Mouse (Mus musculus) yolk sac, embryonic 10.5 days (tissue): Measurements from ENCODE around the gene Cyb5r3.

Source experiments
- DNase-seq: peaks from one replicate; pipeline ENCODE4 v3.0.0-alpha.2; 2017; ENCODE audit warnings: low spot score

The Cyb5r3 gene

DNA sequence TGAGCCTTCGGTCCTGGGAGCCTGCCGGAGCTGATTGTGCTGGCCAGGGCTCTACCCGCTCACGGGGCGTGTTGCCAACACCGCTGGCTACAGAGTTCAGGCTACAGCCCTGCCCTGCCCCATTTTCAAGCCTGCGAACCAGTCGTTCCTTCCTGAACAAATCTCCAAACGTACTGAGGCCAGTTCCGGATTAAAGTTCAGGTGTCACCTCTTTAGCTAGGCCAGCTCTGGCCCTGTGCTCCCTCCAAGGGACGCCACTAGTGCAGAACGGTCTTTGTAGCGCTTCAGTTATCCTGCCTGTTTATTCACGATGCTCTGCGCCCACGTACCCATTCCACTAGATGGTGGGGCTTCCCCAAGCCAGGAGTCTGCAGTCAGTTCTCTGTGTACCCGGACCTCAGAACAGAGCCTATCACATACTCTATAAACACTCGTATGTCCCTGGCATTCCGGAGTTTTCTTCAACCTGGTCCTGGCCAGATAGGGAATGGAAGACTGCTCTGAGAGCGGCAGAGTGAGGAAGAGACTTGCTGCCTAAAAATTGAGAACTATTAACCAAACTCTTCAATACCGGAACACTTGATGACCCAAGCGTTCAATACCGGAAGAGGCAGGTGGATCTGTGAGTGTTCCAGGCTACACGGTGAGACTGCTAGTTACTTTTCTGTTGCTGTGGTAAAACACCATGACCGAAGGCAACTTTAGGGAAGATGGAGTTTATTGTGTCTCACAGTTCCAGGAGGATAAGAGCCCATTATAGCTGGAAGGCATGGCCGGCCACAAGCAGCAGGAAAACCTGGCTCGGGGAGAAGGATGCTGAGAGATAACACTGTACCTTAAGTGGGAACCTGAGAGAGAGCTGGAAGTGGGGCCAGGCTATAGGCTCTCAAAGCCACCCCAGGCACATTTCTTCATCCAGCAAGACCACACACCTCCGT is at the start of gene Cyb5r3:
Cyb5r3 (minus strand) TSS at position 101 of the 938 bp plus-strand sequence.
- no peak for DNase-seq

DNA sequence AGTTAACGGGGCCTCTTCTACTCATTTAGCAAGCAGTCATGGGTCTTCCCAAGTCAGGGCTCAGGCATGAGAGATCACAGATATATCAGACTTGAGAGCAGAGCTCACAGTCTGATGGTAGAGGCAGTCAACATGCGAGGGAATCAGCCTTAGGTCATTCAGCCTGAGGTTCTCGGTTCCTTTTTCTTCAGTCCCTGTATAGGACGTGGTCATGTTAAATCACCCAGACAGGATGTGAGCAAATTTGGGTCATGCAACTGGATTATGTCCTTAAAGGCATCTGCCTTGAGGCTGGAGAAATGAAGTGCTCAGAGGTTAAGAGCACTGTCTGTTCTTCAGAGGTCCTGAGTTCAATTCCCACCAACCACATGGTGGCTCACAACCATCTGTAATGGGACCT is 49.3 kb upstream of the Cyb5r3 start:
- no peak for DNase-seq

- DNase-seq, result peak; percentile 78
Observed at GRCm38 (mm10) chr15:83220368-83221013, 48.1 kb upstream of the Cyb5r3 start.

DNA sequence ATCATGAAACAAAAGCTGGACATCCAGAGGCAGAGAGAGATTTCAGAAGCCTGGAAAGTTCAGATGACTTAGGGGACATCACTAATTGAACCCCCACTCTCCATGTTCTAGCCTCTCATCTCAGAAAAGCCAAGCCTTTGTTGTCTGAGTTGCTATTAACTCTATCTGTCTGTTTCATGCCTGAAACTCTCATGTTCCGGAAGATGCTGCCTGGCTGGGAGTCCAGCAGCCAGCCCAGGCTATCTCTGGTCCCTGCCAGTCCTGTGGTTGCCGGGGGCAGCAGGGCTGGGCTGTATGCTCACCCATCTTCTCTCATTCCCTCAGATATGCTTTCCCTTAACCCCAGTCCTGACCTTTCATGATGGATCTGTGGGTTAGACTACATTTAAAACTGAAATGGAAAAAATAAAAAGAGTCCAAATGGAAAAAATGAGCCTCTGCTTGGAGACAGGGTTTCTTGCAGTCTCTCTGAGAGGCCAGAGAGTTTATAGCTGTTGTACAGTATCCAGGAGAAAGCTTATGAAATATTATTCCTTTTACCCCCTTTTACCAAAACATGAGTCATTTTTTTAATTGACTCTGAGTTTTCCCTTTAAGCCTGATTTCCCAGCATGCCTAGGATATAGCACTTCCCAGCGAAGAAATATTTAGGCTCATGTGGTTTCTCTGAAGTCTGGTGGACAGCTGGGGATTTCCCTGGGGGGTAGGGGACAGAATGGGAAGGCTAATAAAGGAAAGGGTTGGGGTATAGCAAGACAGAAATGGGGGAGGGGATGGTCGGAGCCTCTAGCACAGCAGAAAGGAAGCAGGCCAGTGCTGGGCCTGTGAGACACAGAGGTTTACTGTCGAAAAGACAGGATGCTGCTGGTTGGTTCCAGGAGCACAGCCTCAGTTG is 43.2 kb upstream of the Cyb5r3 start:
- no peak for DNase-seq

DNA sequence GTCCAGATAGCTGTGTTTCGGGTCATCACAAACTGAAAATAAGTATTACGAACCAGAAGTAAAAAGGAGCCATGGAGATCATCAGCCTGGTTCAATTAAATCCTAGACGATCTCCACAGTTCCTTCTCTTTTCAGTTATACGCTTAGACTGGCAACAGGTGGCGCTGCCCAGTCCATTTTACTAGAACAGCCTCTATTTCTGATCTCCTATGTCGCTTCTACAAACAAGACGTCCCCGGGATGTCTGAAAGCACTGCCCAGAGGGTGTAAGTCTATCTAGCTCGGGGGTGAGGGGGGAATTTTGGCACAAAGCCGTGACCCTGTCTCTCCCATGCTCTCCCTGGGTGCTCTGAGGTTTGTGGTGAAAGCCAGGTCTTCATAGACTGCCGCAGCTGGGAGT is 37.8 kb upstream of the Cyb5r3 start:
- no peak for DNase-seq

DNA sequence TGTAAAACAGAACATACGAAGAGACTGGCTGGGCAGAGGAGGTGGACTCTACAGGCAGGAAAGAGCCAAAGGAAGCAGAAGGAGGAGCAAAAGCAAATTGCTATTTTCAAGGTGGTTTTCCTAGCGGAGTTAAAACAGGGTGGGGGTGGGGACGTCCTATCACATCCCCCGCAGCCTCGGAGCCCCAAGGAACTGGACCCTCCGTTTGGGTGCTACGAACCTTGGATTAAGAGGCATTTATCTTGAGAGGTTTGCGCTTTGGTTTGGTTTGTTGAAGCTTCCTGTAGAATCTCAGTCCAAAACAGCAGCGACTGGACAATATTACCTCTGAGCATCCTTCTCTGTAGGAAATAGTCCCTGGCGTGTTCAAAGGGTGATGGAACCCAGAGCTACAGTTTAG is 37.3 kb upstream of the Cyb5r3 start:
- no peak for DNase-seq

DNA sequence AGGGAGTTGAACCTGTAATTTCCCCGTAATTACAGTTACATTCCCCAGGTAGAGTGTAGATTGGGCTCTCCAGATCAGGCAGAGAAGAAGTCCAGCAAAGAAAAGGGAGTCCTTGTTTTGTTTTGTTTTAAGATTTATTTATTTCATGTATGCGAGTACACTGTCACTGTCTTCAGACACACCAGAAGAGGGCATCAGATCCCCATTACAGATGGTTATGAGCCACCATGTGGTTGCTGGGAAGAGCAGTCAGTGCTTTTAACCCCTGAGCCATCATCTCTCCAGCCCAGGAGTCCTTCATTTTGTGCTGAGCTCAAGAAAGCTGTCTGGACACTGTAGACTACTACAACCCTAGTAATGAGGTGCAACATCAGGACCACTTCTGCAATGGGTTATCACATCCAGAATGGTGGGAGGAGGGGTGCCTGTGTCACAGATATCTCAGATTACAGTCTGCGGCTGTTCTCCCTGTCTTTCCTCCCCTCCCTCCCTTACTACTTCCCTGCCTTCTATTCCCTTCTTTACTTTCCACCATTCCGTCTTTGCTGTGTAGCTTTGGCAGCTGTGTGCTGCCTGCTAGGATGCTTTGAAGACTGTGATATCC is 36.8 kb upstream of the Cyb5r3 start:
- DNase-seq, result no peak

- peak; percentile 68 for DNase-seq
Observed at GRCm38 (mm10) chr15:83204731-83205451, 32.5 kb upstream of the Cyb5r3 start.

- peak; percentile 58 for DNase-seq
Observed at GRCm38 (mm10) chr15:83202412-83202811, 30.0 kb upstream of the Cyb5r3 start.

GRCm38 (mm10) chr15:83193413-83193812 is 21.0 kb upstream of the Cyb5r3 start:
- no peak for DNase-seq

DNA sequence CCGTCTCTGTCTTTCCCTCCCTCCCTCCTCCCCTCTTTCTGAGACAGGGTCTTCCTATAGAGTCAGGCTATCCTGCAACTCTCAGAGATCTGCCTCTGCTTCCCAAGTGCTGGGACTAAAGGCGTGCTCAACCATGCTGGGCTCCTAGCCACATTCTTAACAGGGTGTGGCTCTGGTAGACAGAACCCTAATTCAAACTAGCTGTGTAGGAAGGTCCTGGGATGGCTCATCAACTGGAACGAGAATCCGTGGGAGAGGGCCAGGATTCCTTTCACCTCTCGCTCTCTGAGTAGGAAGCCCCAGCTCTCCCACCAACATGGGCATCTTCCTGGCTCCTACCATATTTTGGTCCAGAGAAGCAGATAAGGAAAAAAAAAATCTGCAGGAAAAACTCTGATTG is 10.0 kb upstream of the Cyb5r3 start:
- DNase-seq, result no peak

- DNase-seq, result no peak
Observed at GRCm38 (mm10) chr15:83181800-83182330, 9.5 kb upstream of the Cyb5r3 start.

GRCm38 (mm10) chr15:83180004-83180403 is 7.6 kb upstream of the Cyb5r3 start:
- DNase-seq, result no peak

GRCm38 (mm10) chr15:83176653-83177052 is 4.3 kb upstream of the Cyb5r3 start:
- no peak for DNase-seq

- DNase-seq, result peak; percentile 51
Observed at GRCm38 (mm10) chr15:83173914-83174884, 1.8 kb upstream of the Cyb5r3 start.

DNA sequence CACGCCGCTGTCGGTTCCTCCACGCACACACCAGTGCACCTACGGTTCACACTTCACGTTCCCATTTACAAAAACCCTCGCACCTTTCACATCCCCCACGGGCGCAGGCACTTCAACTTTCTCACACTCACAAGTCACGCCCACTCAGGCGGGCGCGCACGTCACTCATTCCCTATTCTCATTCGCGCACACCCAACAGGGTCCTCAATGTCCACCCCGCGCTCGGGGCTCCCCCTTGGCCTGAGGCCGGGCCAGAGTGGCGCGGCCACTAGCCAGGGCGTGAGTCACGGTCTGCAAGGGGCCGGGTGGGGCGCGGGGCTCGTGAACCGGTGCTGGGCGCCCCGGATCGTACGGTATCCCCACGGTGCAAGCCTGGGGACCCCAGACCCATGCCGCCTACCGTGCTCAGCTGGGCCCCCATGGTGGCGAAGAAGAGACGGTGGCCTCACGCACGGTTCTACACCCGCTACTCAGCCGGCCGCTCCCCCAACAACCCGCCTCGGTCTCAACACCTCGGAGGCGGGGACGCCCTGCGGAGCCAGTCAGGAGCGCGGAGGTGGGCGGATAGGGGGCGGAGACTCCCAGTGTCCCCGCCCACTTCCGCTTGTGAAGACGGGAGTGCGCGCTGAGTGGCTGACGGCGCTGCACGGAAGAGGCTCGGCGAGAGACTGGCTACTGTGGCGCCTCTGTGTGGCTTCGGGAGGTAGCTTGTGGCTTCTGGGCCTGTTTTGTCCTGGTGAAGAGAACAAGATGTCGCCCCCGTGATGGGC is 495 bp downstream of the Cyb5r3 start:
- peak; percentile 96 for DNase-seq

GRCm38 (mm10) chr15:83170956-83171659 is 1.3 kb downstream of the Cyb5r3 start:
- DNase-seq, result no peak
